Mouse (Mus musculus): ENCODE measurements around the gene Luc7l3. TPM values are rescaled to one million over a fixed set of nuclear protein-coding genes. Genes with fewer than 3 reads are reported as not detected.

Gene Luc7l3
- total and polyA plus RNA-seq, 2 experiments: 4.6 to 20.1 TPM

DNA sequence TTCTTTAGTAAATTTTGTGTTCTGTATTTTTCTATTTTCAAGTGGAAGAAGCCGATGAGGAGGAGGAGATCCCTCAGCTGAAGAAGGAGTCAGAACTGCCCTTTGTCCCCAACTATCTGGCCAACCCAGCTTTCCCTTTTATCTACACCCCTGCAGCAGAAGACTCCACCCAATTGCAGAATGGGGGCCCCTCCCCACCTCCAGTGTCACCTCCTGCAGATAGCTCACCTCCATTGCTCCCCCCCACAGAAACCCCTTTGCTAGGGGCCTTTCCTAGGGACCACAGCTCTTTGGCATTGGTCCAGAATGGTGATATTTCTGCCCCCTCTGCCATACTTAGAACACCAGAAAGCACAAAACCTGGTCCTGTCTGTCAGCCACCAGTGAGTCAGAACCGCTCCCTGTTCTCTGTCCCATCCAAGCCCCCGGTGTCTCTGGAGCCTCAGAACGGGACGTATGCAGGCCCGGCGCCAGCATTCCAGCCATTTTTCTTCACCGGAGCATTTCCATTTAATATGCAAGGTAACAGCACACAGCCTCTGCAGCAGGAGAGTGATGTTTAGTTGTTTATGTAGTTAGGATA, 12.7 kb upstream of the Luc7l3 start:
- TF ChIP-seq POLR2A (IDR thresholded peaks at IDR 0.05; ENCODE audit: extremely low read depth, insufficient read depth, low read length) (no peak), CTCF (IDR thresholded peaks at IDR 0.05; ENCODE audit: low read depth, low read length) (no peak)
- 94% methylated on average over 8 of the region's 8 CpGs for WGBS
- Histone ChIP-seq H3K27me3 (ENCODE audit: control insufficient read depth, insufficient read depth, low read length) (no peaks in the 10 kb centered on the region), H3K79me2 (ENCODE audit: control insufficient read depth, insufficient read depth, low read length) (peaks cover 10% of the 10 kb centered on the region; the same call in 1 of the 2 replicates), H3K27ac (replicated peaks; ENCODE audit: insufficient read depth, low read depth, low read length) (no peak overlapping the region), H3K4me1 (ENCODE audit: control insufficient read depth, insufficient read depth, low read length) (peaks cover 13% of the 10 kb centered on the region), H3K36me3 (ENCODE audit: control insufficient read depth, insufficient read depth, low read length) (peaks cover 24% of the 10 kb centered on the region), H3K4me3 (ENCODE audit: insufficient read depth, low read depth, low read length) (no peak overlapping the region), H3K9ac (ENCODE audit: low read depth, low read length) (no peak overlapping the region)
- no peak for DNase-seq (ENCODE audit: extremely low read depth, low read depth, low spot score)

DNA sequence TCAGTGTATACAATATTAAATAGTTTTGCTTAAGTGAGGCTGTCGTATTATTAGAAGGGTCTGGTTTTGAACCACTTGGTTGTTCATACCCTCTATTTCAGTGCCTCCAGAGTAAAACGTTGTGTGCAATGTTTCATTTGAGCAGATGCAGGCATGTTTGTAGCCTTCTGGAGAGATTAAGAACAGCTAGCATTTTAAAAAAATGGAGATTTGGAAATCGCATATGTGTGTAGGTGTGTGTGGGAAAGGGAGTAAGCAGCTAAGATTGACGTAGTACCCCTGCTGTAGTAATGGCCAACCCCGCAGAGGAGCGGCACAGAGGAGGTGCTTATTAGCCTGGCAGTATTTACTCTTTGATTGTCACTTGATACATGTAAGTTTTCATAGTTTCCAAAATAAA, 10.9 kb upstream of the Luc7l3 start:
- Histone ChIP-seq H3K27me3 (ENCODE audit: control insufficient read depth, insufficient read depth, low read length) (no peaks in the 10 kb centered on the region), H3K79me2 (ENCODE audit: control insufficient read depth, insufficient read depth, low read length) (peaks cover 10% of the 10 kb centered on the region; the same call in 1 of the 2 replicates), H3K4me1 (ENCODE audit: control insufficient read depth, insufficient read depth, low read length) (peaks cover 14% of the 10 kb centered on the region), H3K9ac (ENCODE audit: low read depth, low read length) (no peak overlapping the region), H3K4me3 (ENCODE audit: insufficient read depth, low read depth, low read length) (no peak overlapping the region), H3K27ac (replicated peaks; ENCODE audit: insufficient read depth, low read depth, low read length) (no peak overlapping the region), H3K36me3 (ENCODE audit: control insufficient read depth, insufficient read depth, low read length) (peaks cover 12% of the 10 kb centered on the region)
- TF ChIP-seq POLR2A (IDR thresholded peaks at IDR 0.05; ENCODE audit: extremely low read depth, insufficient read depth, low read length): no peak
- no peak for TF ChIP-seq CTCF (IDR thresholded peaks at IDR 0.05; ENCODE audit: low read depth, low read length)
- 89% methylated on average over 6 of the region's 6 CpGs for WGBS
- no peak for DNase-seq (ENCODE audit: extremely low read depth, low read depth, low spot score)

DNA sequence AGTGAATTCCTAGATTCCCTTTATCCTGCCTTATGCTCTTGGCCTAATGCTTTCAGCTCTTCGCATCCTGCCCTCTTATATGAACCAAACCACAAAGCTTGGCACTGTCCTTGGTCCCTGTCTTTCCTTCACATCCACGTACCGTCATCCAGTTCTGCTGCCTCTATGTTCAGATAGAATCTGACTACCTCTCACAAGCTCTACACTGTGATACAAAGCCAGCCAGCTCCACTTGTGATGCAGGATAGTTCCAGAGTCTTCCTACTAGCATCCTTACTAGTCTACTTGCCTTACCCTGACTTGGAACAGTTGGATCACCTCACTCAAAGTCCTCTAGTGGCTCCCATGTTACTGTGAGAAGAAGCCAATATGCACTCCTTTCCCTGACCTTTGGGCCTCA, 8.4 kb upstream of the Luc7l3 start:
- Histone ChIP-seq H3K27ac (replicated peaks; ENCODE audit: insufficient read depth, low read depth, low read length) (peak overlapping the region; percentile 43), H3K27me3 (ENCODE audit: control insufficient read depth, insufficient read depth, low read length) (no peaks in the 10 kb centered on the region), H3K36me3 (ENCODE audit: control insufficient read depth, insufficient read depth, low read length) (peaks cover 7% of the 10 kb centered on the region), H3K79me2 (ENCODE audit: control insufficient read depth, insufficient read depth, low read length) (peaks cover 10% of the 10 kb centered on the region; the same call in 1 of the 2 replicates), H3K9ac (ENCODE audit: low read depth, low read length) (0 out of 2 replicates have a peak overlapping the region, but pooled peaks have one; percentile 3), H3K4me1 (ENCODE audit: control insufficient read depth, insufficient read depth, low read length) (peaks cover 17% of the 10 kb centered on the region), H3K4me3 (ENCODE audit: insufficient read depth, low read depth, low read length) (no peak overlapping the region)
- TF ChIP-seq POLR2A (IDR thresholded peaks at IDR 0.05; ENCODE audit: extremely low read depth, insufficient read depth, low read length) (no peak), CTCF (IDR thresholded peaks at IDR 0.05; ENCODE audit: low read depth, low read length) (no peak)
- DNase-seq (ENCODE audit: extremely low read depth, low read depth, low spot score): no peak
- WGBS: 67% methylated on average over 3 of the region's 3 CpGs

DNA sequence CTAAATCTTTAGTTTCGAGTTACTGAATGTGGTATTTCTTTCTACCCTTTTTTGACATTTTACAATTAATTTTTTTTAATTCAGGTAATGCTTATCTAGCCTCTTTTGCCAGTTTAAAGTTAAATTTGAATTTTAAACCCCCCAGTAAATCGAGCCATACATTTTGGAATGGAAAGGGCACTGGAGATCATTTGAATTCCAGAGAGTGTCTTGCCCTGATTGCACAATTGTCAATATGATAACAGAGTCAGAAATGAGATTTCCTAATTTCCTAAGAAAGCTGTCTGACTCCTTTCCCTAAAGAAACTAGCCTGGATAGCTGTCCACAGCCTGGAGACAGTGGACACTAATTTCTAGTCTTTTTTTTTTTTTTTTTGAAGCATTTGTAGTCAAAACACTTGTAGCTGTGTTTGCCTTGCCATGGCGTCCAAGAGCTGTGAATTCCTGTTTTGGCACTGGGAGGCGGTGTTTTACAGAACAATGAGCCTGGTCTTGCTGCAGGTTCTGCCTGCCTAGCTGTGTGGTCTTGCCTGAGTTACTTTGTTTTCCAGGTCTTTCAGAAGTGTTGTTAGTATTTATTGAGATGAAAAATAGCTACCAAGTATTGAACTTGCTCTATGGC, 7.6 kb upstream of the Luc7l3 start:
- 29% methylated on average over 4 of the region's 4 CpGs for WGBS
- H3K36me3 ChIP-seq (ENCODE audit: control insufficient read depth, insufficient read depth, low read length): peaks cover 3% of the 10 kb centered on the region
- peaks cover 10% of the 10 kb centered on the region; the same call in 1 of the 2 replicates for H3K79me2 ChIP-seq (ENCODE audit: control insufficient read depth, insufficient read depth, low read length)
- H3K4me3 ChIP-seq (ENCODE audit: insufficient read depth, low read depth, low read length): no peak overlapping the region
- TF ChIP-seq POLR2A (IDR thresholded peaks at IDR 0.05; ENCODE audit: extremely low read depth, insufficient read depth, low read length) (no peak), CTCF (IDR thresholded peaks at IDR 0.05; ENCODE audit: low read depth, low read length) (peak; percentile 43; the same call in 1 of the 2 replicates)
- H3K27me3 ChIP-seq (ENCODE audit: control insufficient read depth, insufficient read depth, low read length): no peaks in the 10 kb centered on the region
- H3K4me1 ChIP-seq (ENCODE audit: control insufficient read depth, insufficient read depth, low read length): peaks cover 17% of the 10 kb centered on the region
- no peak overlapping the region for H3K9ac ChIP-seq (ENCODE audit: low read depth, low read length)
- peak; percentile 59 for DNase-seq (ENCODE audit: extremely low read depth, low read depth, low spot score)
- no peak overlapping the region; the same call in 1 of the 2 replicates for H3K27ac ChIP-seq (replicated peaks; ENCODE audit: insufficient read depth, low read depth, low read length)

DNA sequence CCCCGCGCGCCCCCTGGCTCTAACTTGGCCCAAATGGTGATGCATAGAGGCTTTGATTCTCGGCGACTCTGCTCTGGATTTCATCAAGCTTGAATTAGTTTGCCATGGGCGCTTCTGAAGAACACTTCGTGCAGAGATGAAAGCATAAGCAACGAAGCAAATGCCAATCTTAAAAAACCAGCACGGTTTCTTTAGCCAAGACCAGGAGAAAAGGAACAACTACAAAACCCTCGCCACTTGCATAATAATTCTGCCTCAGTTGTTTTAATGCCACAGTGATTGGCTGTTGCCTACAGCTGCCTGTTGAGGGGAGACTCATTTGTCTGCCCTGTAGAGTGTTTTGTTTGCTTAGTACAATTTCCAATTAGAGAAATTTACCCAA, 6.8 kb upstream of the Luc7l3 start:
- WGBS: 2% methylated on average over 10 of the region's 10 CpGs
- H3K4me3 ChIP-seq (ENCODE audit: insufficient read depth, low read depth, low read length): peak overlapping the region; percentile 78
- H3K9ac ChIP-seq (ENCODE audit: low read depth, low read length): peak overlapping the region; percentile 77
- peaks cover 9% of the 10 kb centered on the region; the same call in 1 of the 2 replicates for H3K79me2 ChIP-seq (ENCODE audit: control insufficient read depth, insufficient read depth, low read length)
- no peaks in the 10 kb centered on the region for H3K36me3 ChIP-seq (ENCODE audit: control insufficient read depth, insufficient read depth, low read length)
- no peaks in the 10 kb centered on the region for H3K27me3 ChIP-seq (ENCODE audit: control insufficient read depth, insufficient read depth, low read length)
- no peak for DNase-seq (ENCODE audit: extremely low read depth, low read depth, low spot score)
- H3K4me1 ChIP-seq (ENCODE audit: control insufficient read depth, insufficient read depth, low read length): peaks cover 17% of the 10 kb centered on the region
- H3K27ac ChIP-seq (replicated peaks; ENCODE audit: insufficient read depth, low read depth, low read length): peak overlapping the region; percentile 94
- TF ChIP-seq CTCF (IDR thresholded peaks at IDR 0.05; ENCODE audit: low read depth, low read length): no peak
- no peak for TF ChIP-seq POLR2A (IDR thresholded peaks at IDR 0.05; ENCODE audit: extremely low read depth, insufficient read depth, low read length)

Data from liver, adult 2 months (tissue).